Comparison of ENCODE assay signal across 9 mouse cellular contexts in genomic region chr9:52298329-52298728, GRCm38 (mm10).
A peak's percentile ranks its signal among the peaks of the same experiment; 100 is the strongest.
DNase-seq lines count a peak whose midpoint lies in the region; ATAC-seq lines count a peak whose summit lies in the region.
"Had no signal": no experiment of that assay in that cellular context is flagged by ENCODE, and none has a peak within 500 bp of the region (broad histone marks: within the 10 kb centered on the region; RNA-seq: fewer than 3 reads in every experiment).

No protein-coding gene starts in this region.

- no peaks in the 10 kb centered on the region for H3K9me3 ChIP-seq in hindbrain, embryonic 14.5 days (ENCODE audit: control insufficient read depth, low read length)
- H3K9me3 ChIP-seq in hindbrain, embryonic 13.5 days = no peaks in the 10 kb centered on the region
- H3K9me3 ChIP-seq: limb, embryonic 13.5 days had no signal

- H3K36me3 ChIP-seq in hindbrain, embryonic 14.5 days (replicated peaks; ENCODE audit: control insufficient read depth, insufficient read depth) = no peaks in the 10 kb centered on the region
- no peaks in the 10 kb centered on the region for H3K36me3 ChIP-seq in hindbrain, embryonic 13.5 days
- H3K36me3 ChIP-seq: limb, embryonic 13.5 days had no signal

- ATAC-seq in hindbrain, embryonic 14.5 days (ENCODE audit: low FRiP score) = 0 out of 2 replicates have a peak, but pooled peaks have one; percentile 43
- no peak for ATAC-seq in hindbrain, embryonic 13.5 days (ENCODE audit: low FRiP score)

- H3K27ac ChIP-seq in hindbrain, embryonic 14.5 days = no peak overlapping the region
- H3K27ac ChIP-seq in hindbrain, embryonic 13.5 days = no peak overlapping the region
- H3K27ac ChIP-seq: limb, embryonic 13.5 days had no signal

- H3K4me3 ChIP-seq in hindbrain, embryonic 14.5 days (replicated peaks; ENCODE audit: low read length) = no peak overlapping the region
- H3K4me3 ChIP-seq in hindbrain, embryonic 13.5 days = no peak overlapping the region
- H3K4me3 ChIP-seq: limb, embryonic 13.5 days had no signal

- H3K27me3 ChIP-seq in hindbrain, embryonic 14.5 days (ENCODE audit: control insufficient read depth, insufficient read depth, low read length) = no peaks in the 10 kb centered on the region
- no peaks in the 10 kb centered on the region for H3K27me3 ChIP-seq in hindbrain, embryonic 13.5 days
- H3K27me3 ChIP-seq: limb, embryonic 13.5 days had no signal

- H3K9ac ChIP-seq in hindbrain, embryonic 14.5 days = no peak overlapping the region
- H3K9ac ChIP-seq in hindbrain, embryonic 13.5 days = no peak overlapping the region
- H3K9ac ChIP-seq: limb, embryonic 13.5 days had no signal

- intact Hi-C loops in left cerebral cortex, postnatal 25 days (cut with DNase I) = loop anchor here (2.0 kb wide), 2 partner anchors 376 to 920 kb away; no protein-coding TSS in a partner anchor

- DNase-seq in hindbrain, embryonic 14.5 days (ENCODE audit: low spot score) = peak; percentile 85
- DNase-seq in thymus, postnatal 14 days = peak; percentile 22
- no peak for DNase-seq in thymus, adult 18-20 months
- DNase-seq in embryo, embryonic 11.5 days (ENCODE audit: low read depth, low spot score) = peak; percentile 40
- peak; percentile 49 to 78 for DNase-seq in left cerebral cortex, postnatal 25 days (ENCODE audit: low spot score in 2 of 2)
- peak; percentile 12 for DNase-seq in thymus, postnatal 4 days
- DNase-seq in ovary, postnatal 10 days (ENCODE audit: low spot score) = no peak

- WGBS in hindbrain, embryonic 14.5 days = 9% methylated on average over 6 of the region's 6 CpGs
- WGBS in hindbrain, embryonic 13.5 days = 15% methylated on average over 6 of the region's 6 CpGs

- H3K4me2 ChIP-seq in hindbrain, embryonic 14.5 days (replicated peaks) = no peak overlapping the region
- no peak overlapping the region for H3K4me2 ChIP-seq in hindbrain, embryonic 13.5 days
- H3K4me2 ChIP-seq: limb, embryonic 13.5 days had no signal

- no peaks in the 10 kb centered on the region for H3K4me1 ChIP-seq in hindbrain, embryonic 14.5 days (replicated peaks; ENCODE audit: control insufficient read depth, insufficient read depth, low read length)
- no peaks in the 10 kb centered on the region for H3K4me1 ChIP-seq in hindbrain, embryonic 13.5 days (replicated peaks)

Comparison
In these comparisons a context has a peak if more than half of its experiments do, and no peak if none do; other contexts are left out.
1. DNase-seq: peak in hindbrain, embryonic 14.5 days (single experiment), thymus, postnatal 14 days (single experiment), embryo, embryonic 11.5 days (single experiment), left cerebral cortex, postnatal 25 days (2 of 2) and thymus, postnatal 4 days (single experiment); none in thymus, adult 18-20 months (0 of 2) and ovary, postnatal 10 days (single experiment).